Mouse (Mus musculus) lung, embryonic 15.5 days (tissue): ENCODE results near the gene H2-M10.2. TPM values are rescaled to one million over a fixed set of nuclear protein-coding genes. Genes with fewer than 3 reads are reported as not detected.
"Not testable (repeated sequence)": the region's sequence is repeated elsewhere in the genome, so short reads cannot be mapped to it uniquely, and the experiment has no call there.

Experiments
- ATAC-seq: fragments of 200-750 bp; cut with Nextera tagmentation; 2 replicates; pipeline ENCODE4 v1.8.0; 2017; ENCODE audit warnings: moderate number of reproducible peaks, borderline replicate concordance; ENCODE audit not compliant: low FRiP score, low TSS enrichment; ENCODE audit errors: extremely low read depth
- H3K27ac ChIP-seq: fragments of 300-500 bp; sonication (generic); 2 replicates; pipeline ENCODE4 v1.5.1; 2015; ENCODE audit warnings: moderate library complexity, mild to moderate bottlenecking, inconsistent platforms
- H3K27me3 ChIP-seq: fragments of 300-500 bp; sonication (generic); 2 replicates; pipeline ENCODE4 v1.6.1; 2015; ENCODE audit warnings: inconsistent platforms
- H3K36me3 ChIP-seq: fragments of 300-500 bp; sonication (generic); 2 replicates; pipeline ENCODE4 v1.6.1; 2015; ENCODE audit warnings: inconsistent platforms
- H3K4me1 ChIP-seq: fragments of 300-500 bp; sonication (generic); 2 replicates; pipeline ENCODE4 v1.6.1; 2015; ENCODE audit warnings: inconsistent platforms
- H3K4me2 ChIP-seq: fragments of 300-500 bp; sonication (generic); 2 replicates; pipeline ENCODE4 v1.6.1; 2015; ENCODE audit warnings: inconsistent platforms, mild to moderate bottlenecking, moderate library complexity
- H3K4me3 ChIP-seq: fragments of 300-500 bp; sonication (generic); 2 replicates; pipeline ENCODE4 v1.5.1; 2015; ENCODE audit warnings: mild to moderate bottlenecking, inconsistent platforms
- H3K9ac ChIP-seq: fragments of 300-500 bp; sonication (generic); 2 replicates; pipeline ENCODE4 v1.6.1; 2015; ENCODE audit warnings: inconsistent platforms
- H3K9me3 ChIP-seq: fragments of 300-500 bp; sonication (generic); 2 replicates; pipeline ENCODE4 v1.6.1; 2016; ENCODE audit warnings: inconsistent platforms
- WGBS: fragments of 180-500 bp; shearing (Covaris S2); methylation state at CpG from one replicate; pipeline ENCODE4 v1.1.7; 2015; 5-methylcytosine and 5-hydroxymethylcytosine counted together
- polyA plus RNA-seq: library from polyadenylated mRNA; unstranded; fragments of >200 nt; fragmentation: Nextera tagmentation; extraction: Ambion mirVana; gene quantifications from 2 replicates; pipeline ENCODE4 v1.2.1, GENCODE M21; 2015

H2-M10.2 gene
- polyA plus RNA-seq: 0.17 and 0.19 TPM in 2 replicates

DNA sequence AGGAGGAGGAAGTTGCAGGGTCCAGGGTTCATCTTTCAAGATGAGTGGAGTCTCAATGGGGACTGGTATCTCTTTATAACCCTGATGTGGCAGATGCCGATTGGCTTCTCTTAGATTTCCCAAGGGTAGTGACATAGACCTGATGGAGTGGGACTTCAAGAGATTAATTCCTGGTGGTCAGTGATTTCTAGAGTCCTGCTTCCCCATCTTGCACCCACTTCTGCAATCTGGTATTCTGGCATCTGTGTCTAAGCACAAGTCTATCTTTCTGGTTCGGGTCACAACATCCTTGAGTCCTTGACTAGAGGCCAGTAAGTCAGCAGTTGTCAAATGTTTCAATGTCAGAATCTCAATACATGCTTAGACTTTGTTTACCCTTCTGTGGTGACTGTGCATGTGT is at the start of gene H2-M10.2:
Gene H2-M10.2, minus strand, starts transcription at position 101 of the 400 bp plus-strand sequence.
- H3K4me3 ChIP-seq: no peak within 1 kb of the TSS
- H3K27ac ChIP-seq: no peak within 1 kb of the TSS
- no peak for ATAC-seq
- no peaks in the 10 kb centered on the region for H3K4me1 ChIP-seq
- H3K9me3 ChIP-seq: no peaks in the 10 kb centered on the region
- H3K9ac ChIP-seq: no peak within 1 kb of the TSS
- H3K4me2 ChIP-seq: no peak within 1 kb of the TSS
- 90% methylated on average over 2 of the region's 2 CpGs for WGBS
- peaks cover 13% of the 10 kb centered on the region for H3K36me3 ChIP-seq
- H3K27me3 ChIP-seq: no peaks in the 10 kb centered on the region

GRCm38 (mm10) chr17:36326055-36326454 is 39.8 kb upstream of the H2-M10.2 start, which contains the start of gene H2-M10.1:
H2-M10.1 (minus strand) TSS chr17:36326155.
- H3K27me3 ChIP-seq: no peaks in the 10 kb centered on the region
- no peak for ATAC-seq
- 85% methylated on average over 4 of the region's 4 CpGs for WGBS
- H3K36me3 ChIP-seq: no peaks in the 10 kb centered on the region
- H3K9ac ChIP-seq: no peak within 1 kb of the TSS
- H3K4me2 ChIP-seq: no peak within 1 kb of the TSS
- no peaks in the 10 kb centered on the region for H3K4me1 ChIP-seq
- no peak within 1 kb of the TSS for H3K27ac ChIP-seq
- no peak within 1 kb of the TSS for H3K4me3 ChIP-seq
- H3K9me3 ChIP-seq: no peaks in the 10 kb centered on the region

- Histone ChIP-seq H3K9ac (no peak overlapping the region), H3K27ac (no peak overlapping the region), H3K4me1 (no peaks in the 10 kb centered on the region), H3K4me2 (peak overlapping the region; percentile 84), H3K27me3 (no peaks in the 10 kb centered on the region), H3K36me3 (no peaks in the 10 kb centered on the region), H3K9me3 (no peaks in the 10 kb centered on the region), H3K4me3 (peak overlapping the region; percentile 50)
- no peak; the same call in 1 of the 2 replicates for ATAC-seq
- WGBS: 31% methylated on average over 5 of the region's 5 CpGs
These were observed 29.5 kb upstream of the H2-M10.2 start for GRCm38 (mm10) chr17:36315689-36316253.

GRCm38 (mm10) chr17:36315041-36315688 is 28.9 kb upstream of the H2-M10.2 start:
- ATAC-seq: peak; percentile 65; the same call in 1 of the 2 replicates
- WGBS: under 1% methylated on average over 19 of the region's 19 CpGs
- Histone ChIP-seq H3K27me3 (no peaks in the 10 kb centered on the region), H3K36me3 (no peaks in the 10 kb centered on the region), H3K4me1 (no peaks in the 10 kb centered on the region), H3K9me3 (no peaks in the 10 kb centered on the region), H3K4me3 (peak overlapping the region; percentile 50), H3K9ac (peak overlapping the region; percentile 44), H3K27ac (peak overlapping the region; percentile 41; the same call in 1 of the 2 replicates), H3K4me2 (peak overlapping the region; percentile 84)

DNA sequence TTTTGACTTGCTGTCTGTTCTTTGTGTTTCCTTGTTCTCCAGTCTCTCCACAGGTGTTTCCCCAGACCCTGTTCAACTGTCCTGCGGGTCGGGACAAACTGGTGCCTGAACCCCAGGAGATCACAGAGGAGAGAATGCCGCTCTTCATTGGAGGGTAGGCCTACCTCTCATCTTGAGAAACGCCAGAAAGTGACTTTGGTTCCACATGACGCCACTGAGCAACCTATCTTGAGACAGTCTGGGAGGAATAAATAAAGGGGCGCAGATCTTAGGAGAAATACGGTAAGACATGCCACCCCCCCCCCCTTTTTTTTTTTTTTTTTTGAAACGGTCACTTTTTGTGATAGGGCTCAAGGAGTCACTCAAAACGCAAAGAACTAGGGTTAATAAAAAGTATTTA is 28.2 kb upstream of the H2-M10.2 start:
- H3K27me3 ChIP-seq: no peaks in the 10 kb centered on the region
- ATAC-seq: peak; percentile 27; the same call in 1 of the 2 replicates
- 3% methylated on average over 9 of the region's 9 CpGs for WGBS
- H3K4me2 ChIP-seq: peak overlapping the region; percentile 84
- H3K9me3 ChIP-seq: no peaks in the 10 kb centered on the region
- H3K27ac ChIP-seq: no peak overlapping the region
- H3K9ac ChIP-seq: no peak overlapping the region
- H3K4me3 ChIP-seq: peak overlapping the region; percentile 50
- no peaks in the 10 kb centered on the region for H3K36me3 ChIP-seq
- H3K4me1 ChIP-seq: no peaks in the 10 kb centered on the region

DNA sequence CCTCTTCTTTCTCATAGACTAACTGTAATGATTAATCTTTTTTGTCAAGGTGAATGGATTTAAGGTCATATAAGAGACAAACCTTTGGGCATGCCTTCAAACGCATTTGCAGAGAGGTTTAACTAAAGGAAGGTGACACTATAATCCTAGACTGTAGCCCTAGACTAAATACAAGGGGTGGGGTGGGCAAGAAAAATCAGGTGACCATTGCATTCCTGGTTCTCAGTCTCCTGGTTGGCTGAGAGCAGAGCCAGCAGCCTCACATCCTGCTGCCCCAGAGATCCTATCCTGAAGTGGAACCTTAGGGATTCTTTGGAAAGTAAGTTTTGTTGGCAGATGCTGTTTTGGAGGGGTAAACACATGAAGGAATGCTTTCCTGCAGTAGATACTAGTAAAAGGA is 23.0 kb upstream of the H2-M10.2 start:
- no peak overlapping the region for H3K9ac ChIP-seq
- no peaks in the 10 kb centered on the region for H3K9me3 ChIP-seq
- no peaks in the 10 kb centered on the region for H3K36me3 ChIP-seq
- no peak for ATAC-seq
- H3K4me3 ChIP-seq: no peak overlapping the region
- H3K27ac ChIP-seq: no peak overlapping the region
- WGBS: 24% methylated on average over 1 of the region's 1 CpGs
- H3K4me2 ChIP-seq: no peak overlapping the region
- no peaks in the 10 kb centered on the region for H3K4me1 ChIP-seq
- H3K27me3 ChIP-seq: no peaks in the 10 kb centered on the region

GRCm38 (mm10) chr17:36308855-36309254 is 22.6 kb upstream of the H2-M10.2 start:
- not testable (repeated sequence) for H3K27me3 ChIP-seq, H3K36me3 ChIP-seq, H3K4me1 ChIP-seq, H3K9ac ChIP-seq, H3K4me2 ChIP-seq, H3K9me3 ChIP-seq, H3K4me3 ChIP-seq, ATAC-seq, H3K27ac ChIP-seq
- 2% methylated on average over 3 of the region's 3 CpGs for WGBS

DNA sequence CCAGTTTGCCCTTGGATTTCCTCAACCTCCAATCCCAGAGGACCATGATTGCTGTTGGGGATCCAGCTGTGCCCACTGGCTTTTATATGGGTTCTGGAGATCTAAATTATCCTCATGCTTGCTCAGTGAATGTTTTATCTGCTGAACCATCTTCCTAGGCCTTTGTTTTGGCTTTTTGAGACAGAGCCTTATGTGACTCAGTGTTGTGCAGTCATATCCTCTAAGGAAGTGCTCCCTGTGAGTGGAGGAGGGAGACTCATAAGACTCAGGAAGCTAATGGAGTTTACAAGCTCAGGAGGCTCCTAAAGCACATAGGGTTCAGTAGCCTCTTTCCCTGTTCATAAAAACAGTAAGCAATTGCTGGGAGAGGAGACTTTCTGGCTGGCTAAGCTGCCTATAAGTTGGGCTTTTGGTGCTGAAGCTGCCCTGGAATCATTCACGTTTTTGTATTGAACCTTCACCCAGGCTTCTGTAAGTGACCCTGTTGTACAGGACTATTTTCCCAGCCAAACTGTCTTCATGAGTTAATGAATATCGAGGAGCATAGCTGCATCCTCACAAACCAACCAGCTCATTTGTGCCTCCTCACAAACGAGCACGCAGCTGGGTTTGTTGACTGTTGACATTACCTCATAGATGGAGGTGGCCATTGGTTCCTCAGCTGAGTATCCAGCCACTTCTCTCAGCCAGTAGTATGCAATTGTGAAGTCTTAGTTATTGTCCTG is 4.6 kb downstream of the H2-M10.2 start:
- Histone ChIP-seq H3K27ac (no peak overlapping the region), H3K4me3 (no peak overlapping the region), H3K9me3 (no peaks in the 10 kb centered on the region), H3K4me2 (no peak overlapping the region), H3K4me1 (no peaks in the 10 kb centered on the region), H3K9ac (no peak overlapping the region), H3K36me3 (peaks cover 38% of the 10 kb centered on the region), H3K27me3 (no peaks in the 10 kb centered on the region)
- 86% methylated on average over 4 of the region's 4 CpGs for WGBS
- ATAC-seq: no peak

DNA sequence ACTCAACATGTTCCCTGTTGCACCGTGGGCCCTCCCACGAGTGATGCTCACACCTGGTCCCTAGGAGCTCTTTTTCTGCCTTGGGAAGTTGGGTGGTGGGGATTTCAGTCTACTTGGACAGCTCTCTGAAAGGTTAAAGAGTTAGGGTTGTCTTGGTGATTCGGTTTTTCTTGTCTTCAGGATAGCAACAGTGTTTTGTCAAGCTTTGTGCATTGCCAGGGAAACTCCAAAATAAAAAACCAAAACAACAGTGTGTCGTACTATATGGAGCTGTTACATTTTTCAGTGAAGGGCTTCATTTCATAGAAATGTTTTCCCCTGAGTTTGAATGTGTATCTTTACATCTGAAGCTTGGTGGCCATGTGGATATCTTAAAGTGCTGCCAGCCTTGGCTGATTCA is 11.5 kb downstream of the H2-M10.2 start:
- Histone ChIP-seq H3K4me1 (peaks cover 33% of the 10 kb centered on the region), H3K9me3 (no peaks in the 10 kb centered on the region), H3K9ac (no peak overlapping the region), H3K4me2 (no peak overlapping the region), H3K27ac (no peak overlapping the region), H3K27me3 (no peaks in the 10 kb centered on the region), H3K4me3 (no peak overlapping the region), H3K36me3 (peaks cover 23% of the 10 kb centered on the region)
- WGBS: 92% methylated on average over 4 of the region's 4 CpGs
- no peak for ATAC-seq

GRCm38 (mm10) chr17:36273796-36274195 is 12.5 kb downstream of the H2-M10.2 start:
- no peak overlapping the region for H3K4me3 ChIP-seq
- H3K9ac ChIP-seq: no peak overlapping the region
- no peaks in the 10 kb centered on the region for H3K9me3 ChIP-seq
- no peaks in the 10 kb centered on the region for H3K27me3 ChIP-seq
- no peak for ATAC-seq
- peaks cover 34% of the 10 kb centered on the region for H3K4me1 ChIP-seq
- H3K36me3 ChIP-seq: peaks cover 20% of the 10 kb centered on the region
- H3K4me2 ChIP-seq: no peak overlapping the region
- 85% methylated on average over 4 of the region's 4 CpGs for WGBS
- H3K27ac ChIP-seq: no peak overlapping the region

GRCm38 (mm10) chr17:36272643-36273366 is 13.5 kb downstream of the H2-M10.2 start:
- H3K4me2 ChIP-seq: peak overlapping the region; percentile 84
- H3K4me3 ChIP-seq: peak overlapping the region; percentile 94
- no peaks in the 10 kb centered on the region for H3K9me3 ChIP-seq
- no peaks in the 10 kb centered on the region for H3K27me3 ChIP-seq
- peaks cover 13% of the 10 kb centered on the region for H3K36me3 ChIP-seq
- ATAC-seq: no peak
- whole genome bisulfite sequencing: 72% methylated on average over 9 of the region's 9 CpGs
- no peak overlapping the region for H3K27ac ChIP-seq
- H3K9ac ChIP-seq: peak overlapping the region; percentile 97; the same call in 1 of the 2 replicates
- H3K4me1 ChIP-seq: peaks cover 34% of the 10 kb centered on the region
